Mouse (Mus musculus) heart, postnatal 0 days (tissue): ENCODE results near the gene Tspan12.

ENCODE experiments used
- CTCF ChIP-seq: IDR thresholded peaks from 2 replicates; pipeline ENCODE4 v1.5.1; 2016; ENCODE audit warnings: antibody characterized with exemption, control low read depth, low read depth
- EP300 ChIP-seq: IDR thresholded peaks from 2 replicates; pipeline ENCODE4 v1.6.1; 2016; ENCODE audit warnings: antibody characterized with exemption, low read depth

GRCm38 (mm10) chr6:21791307-21791706 is 61.0 kb downstream of the Tspan12 start:
- TF ChIP-seq CTCF (no peak), EP300 (no peak)
